Mouse (Mus musculus): Measurements from ENCODE around the gene Nudt4. TPM values are rescaled to one million over a fixed set of nuclear protein-coding genes. Genes with fewer than 3 reads are reported as not detected.

The Nudt4 gene
- 26.0 and 27.4 TPM in 2 replicates for polyA plus RNA-seq (2012)

DNA sequence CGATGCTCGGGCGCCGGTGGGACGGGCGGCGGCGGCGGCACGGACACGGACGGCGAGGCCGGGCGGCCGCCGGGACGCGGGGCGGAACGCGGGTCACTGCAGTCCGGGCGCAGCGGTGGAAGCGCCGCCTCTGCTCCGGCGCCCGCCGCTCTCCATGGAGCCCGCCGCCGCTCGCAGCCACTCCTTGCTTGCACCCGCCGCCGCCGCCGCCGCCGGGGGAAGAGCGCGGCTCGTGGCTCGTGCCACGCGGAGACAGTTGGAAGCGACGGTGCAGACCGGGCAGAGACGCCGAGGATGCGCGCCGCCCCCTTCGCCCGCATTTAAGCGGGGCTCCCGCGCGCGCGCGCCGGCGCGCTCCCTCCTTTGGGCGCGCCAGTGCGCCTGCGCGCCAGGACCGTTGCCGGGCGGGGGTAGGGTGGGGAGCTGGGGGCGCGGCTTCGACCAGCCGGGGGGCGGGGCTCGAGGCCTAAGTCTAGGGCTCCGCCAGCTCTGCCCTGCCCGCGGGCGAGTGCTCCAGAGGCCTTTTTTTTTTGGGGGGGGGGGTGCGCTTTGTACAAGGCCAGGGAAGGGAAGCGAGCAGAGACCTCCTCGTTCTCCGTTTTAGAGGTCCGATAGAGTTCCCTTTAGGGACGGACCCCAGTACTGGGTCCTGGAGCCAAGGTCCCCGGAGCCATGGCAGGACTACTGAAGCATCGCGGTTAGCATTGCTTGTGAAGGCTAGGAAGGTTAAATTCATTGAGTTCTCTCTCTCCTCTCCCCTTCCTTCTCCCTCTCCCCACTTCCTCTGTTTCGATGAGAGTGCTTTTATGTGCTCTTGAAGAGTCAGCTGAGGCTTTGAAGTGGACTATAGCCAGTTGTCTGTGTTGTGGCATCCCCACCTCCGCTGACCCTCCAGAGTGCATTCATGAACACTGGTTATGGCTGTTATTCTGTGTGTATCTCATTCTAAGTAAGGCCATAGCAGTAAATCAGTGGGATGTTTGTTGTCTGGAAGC, at the start of gene Nudt4:
TSS of gene Nudt4 (minus strand) at position 296 of the 995 bp plus-strand sequence.

GRCm38 (mm10) chr10:95514656-95515292, 49.2 kb downstream of the Nudt4 start, which contains the start of gene Ube2n:
Gene Ube2n, plus strand, starts transcription at chr10:95515145.

DNA sequence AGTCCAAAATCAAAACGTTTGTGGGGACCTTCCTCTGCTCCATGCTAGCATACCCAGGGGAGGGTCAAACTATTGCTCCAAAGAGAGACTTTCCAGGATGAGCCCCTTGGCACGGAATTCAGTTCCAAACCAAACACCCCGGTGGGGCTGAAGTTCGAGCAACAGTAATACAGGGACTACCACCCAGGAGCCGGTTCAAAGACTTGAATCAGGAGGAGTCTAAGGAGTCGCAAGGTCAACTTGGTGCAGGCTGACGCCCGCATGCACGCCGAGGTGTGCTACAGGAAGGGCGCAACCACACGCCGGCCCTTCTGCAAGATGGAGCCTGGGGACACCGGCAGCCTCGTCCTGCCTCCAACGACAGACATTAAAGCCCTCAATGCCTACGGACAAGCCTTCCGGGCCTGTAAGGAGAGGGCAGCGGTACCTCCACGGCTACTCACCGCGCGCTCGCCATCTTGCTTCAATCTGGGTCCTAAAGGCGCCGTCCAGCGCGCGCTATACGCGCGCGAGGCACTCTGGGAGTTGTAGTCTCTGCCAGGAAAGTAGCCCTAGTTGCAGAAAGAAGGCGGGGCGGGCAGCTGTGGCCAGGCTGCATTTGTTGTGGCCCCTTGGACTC, 62.4 kb downstream of the Nudt4 start, which contains the start of gene Mrpl42:
TSS of gene Mrpl42 (minus strand) at position 478 of the 619 bp plus-strand sequence.

Other genes with a start within 250 kb of the Nudt4 start
- gene Cradd, start 240.0 kb downstream of the Nudt4 start, polyA plus RNA-seq (2012) = 11.0 and 13.4 TPM in 2 replicates
- 2.6 and 5.7 TPM in 2 replicates for gene Socs2, start 147.0 kb downstream of the Nudt4 start, polyA plus RNA-seq (2012)
- gene Mrpl42, start 62.2 kb downstream of the Nudt4 start, polyA plus RNA-seq (2012) = 15.9 and 17.4 TPM in 2 replicates
- gene Ube2n, start 49.0 kb downstream of the Nudt4 start, polyA plus RNA-seq (2012) = 61.2 and 66.0 TPM in 2 replicates
- not detected in 2 replicates for gene Anapc15-ps, start 109.3 kb upstream of the Nudt4 start, polyA plus RNA-seq (2012)